Mouse (Mus musculus): ENCODE results near the gene Nphs1.
A peak's percentile ranks its signal among the peaks of the same experiment; 100 is the strongest.
"Not testable (repeated sequence)": the region's sequence is repeated elsewhere in the genome, so short reads cannot be mapped to it uniquely, and the experiment has no call there.

The Nphs1 gene

DNA sequence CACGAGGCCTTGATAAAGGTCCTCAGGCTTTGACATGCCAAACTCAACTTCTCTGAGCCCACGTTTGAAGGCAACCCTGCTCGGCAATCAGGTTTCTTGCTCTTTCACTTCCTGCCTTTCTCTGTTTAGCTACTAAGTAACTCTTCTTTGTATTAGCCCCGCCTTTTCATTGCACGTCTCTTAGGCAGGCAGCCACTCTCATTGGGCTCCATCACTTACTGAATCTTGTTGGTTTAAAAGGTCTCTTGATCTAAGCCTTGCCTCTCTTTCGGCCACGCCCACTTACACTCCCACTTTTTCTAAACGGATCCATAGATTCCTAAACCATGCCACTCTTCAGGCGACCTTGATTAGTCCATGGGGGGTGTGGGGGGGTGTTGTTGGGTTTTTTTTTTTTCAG is 14.4 kb upstream of the Nphs1 start:
- DNase-seq (ENCODE audit: low spot score) = no peak

GRCm38 (mm10) chr7:30444154-30444970 is 13.8 kb upstream of the Nphs1 start:
- DNase-seq (ENCODE audit: low spot score) = peak; percentile 79

GRCm38 (mm10) chr7:30444971-30445751 is 13.0 kb upstream of the Nphs1 start, which contains the start of gene Aplp1:
Gene Aplp1 (minus strand): TSS chr7:30445535.
- peak; percentile 86 for DNase-seq (ENCODE audit: low spot score)

DNA sequence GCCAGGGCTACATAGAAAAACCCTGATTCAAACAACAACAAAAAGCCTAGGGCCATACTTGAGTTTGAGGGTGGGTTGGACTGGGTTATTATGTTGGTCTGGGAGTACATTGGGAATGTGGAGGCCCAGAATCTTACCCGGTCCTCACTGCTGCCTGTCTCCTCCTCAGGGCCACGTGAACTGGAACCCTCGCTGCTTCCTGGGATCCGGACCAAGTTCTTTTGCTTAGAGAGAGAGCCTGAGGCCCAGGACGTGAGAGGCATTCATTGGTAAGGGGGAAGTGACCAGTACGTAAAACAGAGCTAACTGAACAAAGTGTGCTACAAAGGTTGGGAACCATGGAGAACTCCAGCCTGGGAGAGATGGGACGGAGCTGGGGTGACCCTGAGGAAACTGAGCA is 7.9 kb upstream of the Nphs1 start:
- no peak for DNase-seq (ENCODE audit: low spot score)

GRCm38 (mm10) chr7:30453327-30453726 is 4.8 kb upstream of the Nphs1 start:
- no peak for DNase-seq (ENCODE audit: low spot score)

GRCm38 (mm10) chr7:30453766-30454165 is 4.3 kb upstream of the Nphs1 start:
- DNase-seq (ENCODE audit: low spot score) = no peak

DNA sequence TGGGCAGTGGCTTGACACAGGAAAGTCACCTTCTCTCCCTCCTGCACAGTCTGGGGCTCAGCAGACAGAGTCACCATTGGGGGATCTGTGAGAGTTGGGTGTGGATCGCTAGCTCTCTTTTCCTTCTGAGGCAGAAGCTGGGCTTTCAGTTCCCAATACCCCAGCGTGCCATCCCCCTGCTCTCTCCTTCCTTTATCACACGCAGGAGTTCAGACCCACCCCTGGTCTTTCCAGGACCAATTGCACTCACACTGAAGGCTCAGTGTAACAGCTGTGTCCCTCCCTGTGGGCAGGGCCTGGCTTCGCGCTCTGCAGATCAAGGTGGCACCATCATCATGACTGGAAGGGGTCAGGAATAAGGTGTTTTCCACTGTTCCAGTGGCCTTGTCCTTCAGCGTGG is 3.9 kb upstream of the Nphs1 start:
- DNase-seq (ENCODE audit: low spot score) = no peak

DNA sequence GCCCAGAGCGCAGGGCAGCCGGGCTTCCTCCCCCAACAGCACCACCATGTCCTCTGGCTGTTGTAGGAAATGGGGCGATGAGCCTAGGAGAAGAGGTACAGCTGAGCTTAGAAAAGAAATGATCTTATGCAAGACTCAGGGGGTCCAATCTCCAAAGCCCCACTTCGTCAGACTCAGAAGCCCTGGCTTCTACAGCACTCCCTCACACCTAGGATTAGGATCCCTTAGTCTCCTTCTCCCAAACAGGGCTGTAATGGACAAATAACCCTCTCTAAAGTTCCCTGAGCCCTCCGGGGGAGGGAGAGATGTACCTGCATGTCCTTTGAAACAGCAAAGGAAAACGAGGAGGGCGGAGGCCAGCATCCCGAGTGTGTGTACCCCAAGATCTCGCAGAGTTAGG is 1.6 kb upstream of the Nphs1 start:
- no peak for DNase-seq (ENCODE audit: low spot score)

DNA sequence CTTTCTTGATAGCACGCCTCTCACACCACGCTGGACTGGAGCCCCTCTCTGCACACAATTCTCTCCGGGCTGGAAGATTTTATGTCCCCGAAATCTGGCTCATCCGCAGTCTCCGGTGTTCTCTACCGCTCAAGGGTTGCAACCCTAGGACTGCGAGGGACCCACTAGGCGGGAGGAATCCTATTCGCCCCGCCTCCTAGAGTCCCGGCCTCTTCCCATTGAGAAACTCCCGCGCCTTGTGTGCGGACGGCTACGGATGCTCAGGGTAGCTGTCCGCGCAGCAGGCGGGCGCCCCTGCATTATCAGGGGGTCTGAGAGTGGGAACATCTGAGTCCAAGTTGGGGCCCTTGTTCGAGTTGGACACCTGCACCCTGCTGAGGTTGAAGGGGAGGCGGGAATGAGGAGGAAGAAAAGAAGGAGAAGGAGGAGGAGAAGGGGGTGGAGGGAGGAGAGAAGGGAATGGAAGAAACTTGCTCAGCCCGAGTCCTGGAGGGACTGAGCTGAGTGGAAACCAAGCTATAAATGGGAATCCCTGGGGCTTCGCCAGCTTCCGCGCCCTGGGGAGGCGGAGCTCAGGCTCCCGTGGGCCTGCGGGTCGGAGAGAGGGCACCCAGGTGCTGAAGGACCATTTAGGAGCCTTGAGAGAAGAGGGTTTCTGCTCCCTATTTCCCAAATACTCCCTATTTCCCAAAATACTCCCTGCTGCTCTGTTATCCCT is 1.0 kb upstream of the Nphs1 start:
- DNase-seq (ENCODE audit: low spot score) = no peak

DNA sequence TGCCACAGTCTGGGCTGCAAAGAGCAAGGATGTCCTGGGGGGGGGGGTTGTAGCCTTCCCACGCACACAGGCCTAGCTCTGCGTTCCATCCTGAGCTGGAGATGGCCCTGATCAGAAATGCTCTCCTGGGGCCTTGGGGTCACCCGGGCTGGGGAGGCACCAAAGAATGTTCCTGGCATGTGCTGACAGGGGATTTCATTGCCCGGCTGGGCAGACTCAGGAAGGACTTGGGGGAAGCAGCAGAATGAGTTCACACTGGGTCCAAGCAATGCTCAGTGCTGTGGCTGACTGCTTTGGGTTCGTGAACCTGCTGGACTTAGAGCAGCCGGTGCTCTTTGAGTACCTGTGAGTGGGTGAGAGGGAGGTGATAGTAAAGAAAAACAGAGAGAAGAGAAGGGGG is 1.4 kb downstream of the Nphs1 start:
- DNase-seq (ENCODE audit: low spot score) = no peak

DNA sequence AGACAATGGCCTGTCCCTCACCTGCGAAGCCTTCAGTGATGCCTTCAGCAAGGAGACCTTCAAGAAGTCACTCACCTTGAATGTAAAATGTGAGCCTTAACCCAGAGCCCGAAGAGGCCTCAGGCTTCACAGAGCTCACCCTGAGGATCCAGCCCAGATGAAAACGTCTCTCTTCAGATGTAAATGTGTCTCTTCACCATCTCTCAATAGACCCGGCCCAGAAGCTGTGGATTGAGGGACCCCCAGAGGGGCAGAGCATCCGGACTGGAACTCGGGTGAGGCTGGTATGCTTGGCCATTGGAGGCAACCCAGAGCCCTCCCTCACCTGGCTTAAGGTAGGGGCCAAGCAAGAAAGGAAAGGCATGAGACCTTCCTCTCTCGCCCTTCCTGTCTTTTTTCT is 5.5 kb downstream of the Nphs1 start:
- DNase-seq (ENCODE audit: low spot score) = no peak

DNA sequence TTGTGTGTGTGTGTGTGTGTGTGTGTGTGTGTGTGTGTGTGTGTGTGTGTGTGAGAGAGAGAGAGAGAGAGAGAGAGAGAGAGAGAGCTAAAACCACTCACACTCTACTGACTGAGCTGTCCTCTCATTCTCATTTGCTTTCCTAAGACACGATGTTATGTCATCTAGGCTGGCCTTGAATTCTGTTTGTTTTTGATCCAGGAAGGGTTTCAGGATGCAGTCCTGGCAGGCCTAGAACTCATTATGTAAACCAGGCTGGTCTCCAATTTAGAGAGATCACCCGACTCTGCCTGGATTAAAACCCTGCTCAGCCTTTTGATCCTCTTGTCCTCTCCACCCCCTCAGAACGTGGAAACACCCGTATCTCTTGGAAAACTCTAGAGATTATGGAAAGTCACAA is 5.9 kb downstream of the Nphs1 start:
- no peak for DNase-seq (ENCODE audit: low spot score)

DNA sequence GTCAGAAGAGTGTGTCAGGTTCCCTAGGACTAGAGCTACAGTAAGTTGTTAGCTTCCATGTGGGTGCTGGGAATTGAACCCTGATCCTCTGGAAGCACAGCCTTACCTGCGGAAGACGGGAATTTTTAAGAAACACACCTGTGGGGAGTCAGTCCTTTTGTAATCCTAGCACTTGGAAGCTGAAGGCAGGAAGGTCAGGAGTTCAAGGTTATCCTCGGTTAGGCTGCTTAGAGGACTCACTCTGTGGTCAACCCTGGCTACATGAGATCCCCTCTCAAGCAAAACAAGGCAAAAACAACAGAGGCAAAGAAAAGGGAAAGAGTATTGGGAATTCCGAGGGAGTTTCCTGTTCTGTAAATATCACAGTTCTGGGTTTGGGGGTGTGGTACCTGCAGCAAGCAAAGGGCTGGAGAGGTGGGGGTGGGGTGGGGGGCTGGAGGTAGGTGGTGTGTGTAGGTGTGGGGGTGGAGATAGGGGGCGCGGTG is 6.7 kb downstream of the Nphs1 start:
- DNase-seq (ENCODE audit: low spot score) = no peak

DNA sequence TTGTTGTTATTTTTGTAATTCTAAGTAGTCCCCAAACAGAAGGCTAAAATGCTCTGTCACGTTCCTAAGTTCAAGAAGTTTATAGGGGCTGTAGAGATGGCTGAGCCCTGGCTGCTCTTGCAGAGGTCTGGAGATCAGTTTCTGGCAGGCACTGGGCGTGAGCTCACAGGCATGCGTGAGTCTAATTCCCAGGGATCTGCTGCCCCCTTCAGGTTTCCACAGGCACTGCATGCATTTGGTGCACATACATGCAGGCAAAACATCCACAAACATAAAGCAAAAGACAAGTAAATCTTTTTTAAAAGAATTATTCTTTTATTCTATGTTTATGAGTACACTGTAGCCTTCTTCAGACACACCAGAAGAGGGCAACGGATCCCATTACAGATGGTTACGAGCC is 14.3 kb downstream of the Nphs1 start:
- peak; percentile 45 for DNase-seq (ENCODE audit: low spot score)

GRCm38 (mm10) chr7:30474999-30475398 is 16.9 kb downstream of the Nphs1 start:
- DNase-seq (ENCODE audit: low spot score) = no peak

- not testable (repeated sequence) for DNase-seq (ENCODE audit: low spot score)
Measured at GRCm38 (mm10) chr7:30476136-30476535, 18.0 kb downstream of the Nphs1 start.

GRCm38 (mm10) chr7:30477415-30478381 is 19.6 kb downstream of the Nphs1 start:
- peak; percentile 45 for DNase-seq (ENCODE audit: low spot score)

DNA sequence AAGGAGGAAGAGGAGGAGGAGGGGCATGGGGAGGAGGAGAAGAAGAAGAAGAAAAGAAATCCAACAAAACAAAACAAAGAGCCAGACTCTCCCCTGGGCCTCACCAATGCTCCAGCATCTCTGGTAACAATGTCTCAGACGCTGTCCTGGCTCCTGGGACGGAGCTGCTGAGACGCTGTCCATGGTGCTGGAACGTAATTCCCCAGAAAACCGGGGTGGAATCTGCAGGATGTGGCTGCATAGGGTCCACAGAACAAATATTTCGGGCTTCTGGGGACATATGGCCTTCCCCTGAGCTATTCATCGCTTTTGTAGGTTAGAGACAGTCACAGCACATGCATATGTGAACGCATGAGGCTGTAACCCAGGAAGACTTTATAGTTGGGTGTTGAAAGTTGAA is 26.1 kb downstream of the Nphs1 start:
- DNase-seq (ENCODE audit: low spot score) = no peak

- peak; percentile 55 for DNase-seq (ENCODE audit: low spot score)
Measured at GRCm38 (mm10) chr7:30490251-30490956, 32.3 kb downstream of the Nphs1 start.

DNA sequence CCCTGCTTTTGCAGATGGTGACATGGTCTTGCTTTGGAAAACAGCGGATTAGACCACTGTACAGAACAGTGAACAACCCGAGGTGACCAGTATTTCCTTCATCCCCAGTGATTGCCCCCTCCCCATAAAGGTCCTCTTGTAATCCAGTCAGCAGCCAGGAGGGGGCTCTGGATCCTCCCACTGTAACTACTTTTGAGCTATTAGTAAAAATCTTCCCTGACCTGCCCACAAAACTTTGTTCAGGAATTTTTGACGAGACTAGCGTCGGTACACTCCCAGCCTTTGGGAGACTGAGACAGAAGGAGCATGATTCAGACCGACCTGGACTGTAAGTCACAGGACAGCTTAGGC is 32.8 kb downstream of the Nphs1 start:
- DNase-seq (ENCODE audit: low spot score) = no peak

DNA sequence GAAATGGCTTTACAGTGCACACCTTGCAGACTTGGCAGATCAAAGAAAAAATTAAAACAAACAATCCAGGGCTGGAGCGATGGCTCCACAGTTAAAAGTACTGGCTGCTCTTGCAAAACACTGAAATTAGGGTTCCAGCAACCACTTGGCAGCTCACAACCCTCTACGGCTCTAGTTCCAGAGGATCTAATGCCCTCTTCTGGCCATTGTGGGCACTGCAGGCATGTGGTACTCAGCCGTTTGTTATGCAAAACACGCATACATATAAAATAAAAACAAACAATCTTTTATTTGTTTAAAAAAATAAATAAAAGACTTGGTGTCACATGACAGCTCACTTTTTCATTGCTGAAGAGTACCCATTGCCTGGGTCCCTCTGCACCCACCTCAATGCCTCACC is 34.6 kb downstream of the Nphs1 start:
- peak; percentile 81 for DNase-seq (ENCODE audit: low spot score)
